Mouse (Mus musculus): ENCODE measurements around the gene Podn. TPM values are rescaled to one million over a fixed set of nuclear protein-coding genes. Genes with fewer than 3 reads are reported as not detected.

The Podn gene
- polyA plus RNA-seq, 1 experiment = 11.4 TPM

Other genes starting within 250 kb of the Podn start
- 77.1 and 95.2 TPM in 2 replicates for gene Magoh, start 216.7 kb downstream of the Podn start, polyA plus RNA-seq (2012; ENCODE audit: insufficient read depth, insufficient read length, missing spikeins)
- gene 0610037L13Rik, start 206.6 kb downstream of the Podn start, polyA plus RNA-seq (2012; ENCODE audit: insufficient read depth, insufficient read length, missing spikeins) = 77.0 and 102 TPM in 2 replicates
- 491 and 628 TPM in 2 replicates for gene Cpt2, start 172.8 kb downstream of the Podn start, polyA plus RNA-seq (2012; ENCODE audit: insufficient read depth, insufficient read length, missing spikeins)
- gene Slc1a7, start 128.1 kb downstream of the Podn start, polyA plus RNA-seq (2012; ENCODE audit: insufficient read depth, insufficient read length, missing spikeins) = not detected in 2 replicates
- gene Scp2, start 48.6 kb upstream of the Podn start, polyA plus RNA-seq (2012; ENCODE audit: insufficient read depth, insufficient read length, missing spikeins) = 804 and 975 TPM in 2 replicates
- 25.7 and 31.1 TPM in 2 replicates for gene Echdc2, start 69.0 kb upstream of the Podn start, polyA plus RNA-seq (2012; ENCODE audit: insufficient read depth, insufficient read length, missing spikeins)
- gene Zyg11a, start 121.6 kb upstream of the Podn start, polyA plus RNA-seq (2012; ENCODE audit: insufficient read depth, insufficient read length, missing spikeins) = 1.8 and 1.9 TPM in 2 replicates
- gene Zyg11b, start 204.7 kb upstream of the Podn start, polyA plus RNA-seq (2012; ENCODE audit: insufficient read depth, insufficient read length, missing spikeins) = 16.2 and 18.3 TPM in 2 replicates
- 36.8 and 56.8 TPM in 2 replicates for gene Coa7, start 231.7 kb upstream of the Podn start, polyA plus RNA-seq (2012; ENCODE audit: insufficient read depth, insufficient read length, missing spikeins)